In genomic region chr2:65002631-65003030, GRCm38 (mm10) we compare ENCODE assay signal across 22 mouse cellular contexts. TPM values are rescaled to one million over a fixed set of nuclear protein-coding genes. Genes with fewer than 3 reads are reported as not detected.
DNase-seq lines count a peak whose midpoint lies in the region; ATAC-seq and TF ChIP-seq lines count a peak whose summit lies in the region.
"Had no signal": no experiment of that assay in that cellular context is flagged by ENCODE, and none has a peak within 500 bp of the region (broad histone marks: within the 10 kb centered on the region; RNA-seq: fewer than 3 reads in every experiment).

No protein-coding gene starts in this region.

- TF ChIP-seq POLR2A in kidney, adult 2 months (IDR thresholded peaks at IDR 0.05; ENCODE audit: low read depth, low read length): no peak

- ATAC-seq in intestine, postnatal 0 days: peak; percentile 86
- ATAC-seq: activated CD4-positive, CD25-positive, alpha-beta regulatory T cell, adult 4 months; forebrain, embryonic 16.5 days; Patski had no signal

- WGBS in kidney, adult 2 months: 76% methylated on average over 3 of the region's 3 CpGs
- WGBS in intestine, postnatal 0 days: 78% methylated on average over 3 of the region's 3 CpGs

- H3K9ac ChIP-seq in intestine, postnatal 0 days (ENCODE audit: low read depth, low read length): no peak overlapping the region
- H3K9ac ChIP-seq: embryonic facial prominence, embryonic 13.5 days; forebrain, embryonic 12.5 days had no signal

- H3K9me3 ChIP-seq in intestine, postnatal 0 days (ENCODE audit: control insufficient read depth): no peaks in the 10 kb centered on the region
- H3K9me3 ChIP-seq: embryonic facial prominence, embryonic 13.5 days; forebrain, embryonic 12.5 days; heart, embryonic 10.5 days had no signal

- DNase-seq in kidney, adult 2 months: peak; percentile 47
- no peak for DNase-seq in kidney, adult 18-20 months
- peak; percentile 15 for DNase-seq in kidney, postnatal 14 days
- no peak for DNase-seq in kidney, postnatal 4 days
- DNase-seq in kidney, postnatal 36 days: peak; percentile 22 to 44
- no peak for DNase-seq in right cerebral cortex, adult 18-20 months
- DNase-seq: adrenal gland, postnatal 14 days; cerebellum, adult 18-20 months; cerebellum, adult 9-11 months; cerebellum, postnatal 36 days; gastrocnemius, postnatal 10 days; heart, adult 18-20 months; heart, postnatal 10 days; heart, postnatal 4 days had no signal

- H3K4me1 ChIP-seq in kidney, adult 2 months (ENCODE audit: control insufficient read depth, insufficient read depth, low read length): no peaks in the 10 kb centered on the region; the same call in 1 of the 2 replicates
- no peaks in the 10 kb centered on the region for H3K4me1 ChIP-seq in intestine, postnatal 0 days (replicated peaks; ENCODE audit: control insufficient read depth, insufficient read depth, low read length)
- H3K4me1 ChIP-seq: embryonic facial prominence, embryonic 13.5 days; forebrain, embryonic 12.5 days had no signal

- TF ChIP-seq CTCF in kidney, adult 2 months (conservative IDR thresholded peaks at IDR 0.05; ENCODE audit: insufficient read depth, insufficient read length, low read depth, low read length): no peak
- no peak for TF ChIP-seq CTCF in intestine, postnatal 0 days (IDR thresholded peaks at IDR 0.05; ENCODE audit: low read depth)

- no peaks in the 10 kb centered on the region for H3K36me3 ChIP-seq in kidney, adult 2 months (ENCODE audit: control insufficient read depth, insufficient read depth, low read length)
- no peaks in the 10 kb centered on the region for H3K36me3 ChIP-seq in intestine, postnatal 0 days (ENCODE audit: control insufficient read depth, insufficient read depth)
- H3K36me3 ChIP-seq: embryonic facial prominence, embryonic 13.5 days; forebrain, embryonic 12.5 days; heart, embryonic 10.5 days had no signal

- no peak overlapping the region for H3K4me2 ChIP-seq in intestine, postnatal 0 days (replicated peaks; ENCODE audit: low read depth)
- H3K4me2 ChIP-seq: embryonic facial prominence, embryonic 13.5 days; forebrain, embryonic 12.5 days had no signal

- H3K27me3 ChIP-seq in kidney, adult 2 months (replicated peaks; ENCODE audit: control insufficient read depth, insufficient read depth, low read length): no peaks in the 10 kb centered on the region
- H3K27me3 ChIP-seq in intestine, postnatal 0 days (replicated peaks; ENCODE audit: control insufficient read depth, insufficient read depth, low read length): no peaks in the 10 kb centered on the region
- H3K27me3 ChIP-seq: CH12.LX; embryonic facial prominence, embryonic 13.5 days; forebrain, embryonic 12.5 days had no signal

- no peak overlapping the region for H3K27ac ChIP-seq in kidney, adult 2 months (ENCODE audit: insufficient read depth, low read depth, low read length)
- H3K27ac ChIP-seq in intestine, postnatal 0 days (ENCODE audit: low read depth, low read length): no peak overlapping the region
- H3K27ac ChIP-seq: embryonic facial prominence, embryonic 13.5 days; forebrain, embryonic 12.5 days; heart, embryonic 10.5 days had no signal

- H3K4me3 ChIP-seq in kidney, adult 2 months (ENCODE audit: insufficient read depth, low read depth, low read length): no peak overlapping the region
- H3K4me3 ChIP-seq in intestine, postnatal 0 days (ENCODE audit: low read depth, low read length): no peak overlapping the region
- H3K4me3 ChIP-seq: embryonic facial prominence, embryonic 13.5 days; forebrain, embryonic 12.5 days; heart, embryonic 10.5 days had no signal

RNA-seq across cellular contexts. Expression of gene Grb14, which starts 22.2 kb away (rescaled TPM):
- polyA plus RNA-seq in kidney, adult 2 months (2012; rRNA removed): 15.2 and 16.2 TPM in 2 replicates
- polyA plus RNA-seq in intestine, postnatal 0 days (2015; fragmentation: Nextera tagmentation; extraction: Ambion mirVana): 7.5 and 8.5 TPM in 2 replicates
- polyA plus RNA-seq: activated CD4-positive, CD25-positive, alpha-beta regulatory T cell, adult 4 months had no signal

Comparison
In these comparisons a context has a peak if more than half of its experiments do, and no peak if none do; other contexts are left out.
1. DNase-seq: peak in kidney, adult 2 months (single experiment), kidney, postnatal 14 days (single experiment) and kidney, postnatal 36 days (2 of 2); none in kidney, adult 18-20 months (single experiment), kidney, postnatal 4 days (0 of 2) and right cerebral cortex, adult 18-20 months (single experiment).